Mouse (Mus musculus) activated CD4-positive, CD25-positive, alpha-beta regulatory T cell, adult 4 months (primary cell): ENCODE data around the gene Ift80. TPM values are rescaled to one million over a fixed set of nuclear protein-coding genes. Genes with fewer than 3 reads are reported as not detected.
"Not testable (repeated sequence)": the region's sequence is repeated elsewhere in the genome, so short reads cannot be mapped to it uniquely, and the experiment has no call there.

Experiments used
- ATAC-seq: one replicate; pipeline ENCODE4 v1.8.0; 2017
- polyA plus RNA-seq, 2 experiments: library from polyadenylated mRNA; unstranded; fragments of 100-300 nt; shearing (Covaris generic); gene quantifications; one replicate each; pipeline ENCODE4 v1.2.1; 2017

The Ift80 gene
- polyA plus RNA-seq, 2 experiments from 2014 or later, result 76.4 to 105 TPM

DNA sequence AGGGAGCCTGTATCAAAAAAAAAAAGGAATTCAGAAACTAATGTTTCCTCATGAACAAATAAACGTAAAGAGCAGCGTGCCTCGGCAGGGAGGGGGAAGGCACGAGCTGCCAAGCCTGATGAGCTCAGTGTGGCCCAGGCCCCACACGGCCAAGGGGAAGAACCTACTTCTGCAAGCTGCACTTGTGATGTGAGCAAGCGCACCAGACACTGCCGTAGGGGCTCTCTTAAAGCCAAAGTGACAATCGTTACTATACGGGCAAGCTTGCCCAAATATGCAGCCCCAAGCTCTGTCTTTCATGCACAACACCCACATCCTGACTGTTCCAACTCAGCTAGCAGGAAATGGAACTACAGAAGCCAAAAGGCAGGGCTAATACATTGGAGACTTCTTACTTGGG is 23.5 kb downstream of the Ift80 start:
- peak; percentile 91 for ATAC-seq

GRCm38 (mm10) chr3:68979187-68979586 is 25.2 kb downstream of the Ift80 start:
- ATAC-seq, result no peak

DNA sequence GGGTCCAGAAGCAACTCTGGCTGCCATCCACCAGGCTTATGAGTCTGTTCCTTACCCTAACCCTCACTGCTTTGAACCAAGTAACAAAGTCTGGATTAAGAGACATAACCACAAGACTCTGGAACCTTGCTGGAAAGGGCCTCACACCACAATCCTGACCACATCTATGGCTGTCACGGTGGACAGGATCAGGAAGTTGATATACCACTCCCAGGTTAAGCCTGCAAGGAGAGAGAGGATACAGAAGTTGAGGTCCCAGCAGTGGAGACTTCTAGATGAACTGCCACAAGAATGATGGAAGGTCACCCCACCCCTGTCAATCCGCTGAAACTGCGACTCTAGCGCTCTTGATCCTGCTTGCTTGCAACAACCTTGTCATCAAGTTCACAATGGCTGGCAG is 26.7 kb downstream of the Ift80 start:
- ATAC-seq, result no peak

DNA sequence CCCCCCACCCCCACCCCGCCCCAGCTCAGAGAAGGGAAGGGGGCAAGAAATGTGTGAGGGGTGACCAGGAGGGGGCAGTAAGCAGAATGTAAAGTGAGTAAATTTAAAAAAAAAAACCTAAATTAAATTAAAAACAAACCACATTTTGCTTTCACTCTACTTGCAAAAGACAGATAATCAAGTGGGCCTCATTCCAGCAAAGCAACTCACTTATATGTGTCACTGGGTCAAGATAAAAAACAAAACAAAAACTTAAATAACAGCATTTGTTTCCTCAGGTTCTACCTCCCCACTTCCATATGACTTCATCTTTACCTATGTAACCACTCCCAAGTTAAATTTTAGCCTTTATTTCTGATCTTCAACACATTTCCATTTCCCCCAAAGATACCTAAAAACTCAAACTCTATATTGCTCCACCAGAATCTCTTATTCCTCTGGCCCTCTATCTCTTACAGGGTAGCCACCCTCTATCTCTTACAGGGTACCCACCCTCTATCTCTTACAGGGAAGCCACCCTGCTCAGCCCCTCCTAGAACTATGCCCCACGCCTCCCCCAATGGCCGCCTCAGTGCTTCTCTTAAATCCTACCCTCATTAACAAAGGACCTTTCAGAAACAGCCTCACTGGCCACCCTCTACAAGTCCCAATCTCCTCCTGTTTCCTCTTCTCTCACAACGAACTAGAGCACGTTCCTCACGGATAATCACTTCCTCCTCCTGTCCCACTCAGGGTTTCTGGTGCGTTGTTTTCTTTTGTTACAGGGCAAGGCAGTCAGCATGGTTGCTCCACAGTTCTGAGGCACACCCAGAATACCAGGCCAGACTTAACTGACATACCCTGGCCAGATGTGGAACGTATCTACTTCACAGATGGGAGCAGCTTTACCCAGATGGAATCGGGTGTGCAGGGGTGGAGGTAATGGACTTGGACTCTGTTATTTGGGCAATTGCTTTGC is 28.6 kb downstream of the Ift80 start:
- ATAC-seq, result no peak

DNA sequence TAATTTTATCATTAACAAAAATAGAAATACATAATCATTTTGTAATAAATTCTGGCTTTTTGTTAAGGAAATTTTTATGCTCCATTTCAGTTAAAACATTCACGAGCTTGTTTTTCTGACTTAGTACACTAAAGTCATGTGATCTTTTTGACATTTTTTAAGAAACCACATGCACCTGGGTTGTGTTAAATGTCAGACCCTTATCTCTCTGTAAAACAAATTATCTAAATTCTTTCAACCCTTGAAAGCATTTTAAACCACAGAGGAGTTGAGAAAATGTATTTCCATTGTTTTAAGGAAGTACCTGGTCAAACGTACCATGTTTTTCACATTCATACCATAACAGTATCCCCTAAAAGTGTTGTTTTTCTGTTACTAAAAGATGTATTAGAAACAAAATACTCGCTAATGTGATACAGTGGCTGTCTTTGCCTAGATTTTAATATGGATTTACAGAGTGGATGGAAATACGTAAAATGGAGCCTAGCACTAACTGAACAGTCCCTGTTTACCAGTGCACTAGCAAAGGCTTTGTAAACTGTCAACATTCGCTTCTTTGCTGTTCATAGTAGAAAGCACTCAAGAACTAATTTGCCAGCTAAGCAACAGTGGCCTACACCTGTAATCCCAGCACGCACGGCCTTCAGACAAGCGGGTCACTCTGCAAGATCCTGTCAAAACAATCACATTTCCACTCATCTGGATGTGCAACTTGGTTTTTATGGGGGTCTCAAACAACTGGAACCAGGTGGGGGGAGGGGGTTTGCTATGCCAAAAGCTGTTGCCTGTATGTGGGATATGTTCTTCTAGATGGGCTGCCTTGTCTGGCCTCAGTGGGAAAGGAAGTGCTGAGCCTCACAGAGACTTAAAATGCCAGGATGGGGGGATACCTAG is 29.5 kb downstream of the Ift80 start:
- peak; percentile 52 for ATAC-seq

DNA sequence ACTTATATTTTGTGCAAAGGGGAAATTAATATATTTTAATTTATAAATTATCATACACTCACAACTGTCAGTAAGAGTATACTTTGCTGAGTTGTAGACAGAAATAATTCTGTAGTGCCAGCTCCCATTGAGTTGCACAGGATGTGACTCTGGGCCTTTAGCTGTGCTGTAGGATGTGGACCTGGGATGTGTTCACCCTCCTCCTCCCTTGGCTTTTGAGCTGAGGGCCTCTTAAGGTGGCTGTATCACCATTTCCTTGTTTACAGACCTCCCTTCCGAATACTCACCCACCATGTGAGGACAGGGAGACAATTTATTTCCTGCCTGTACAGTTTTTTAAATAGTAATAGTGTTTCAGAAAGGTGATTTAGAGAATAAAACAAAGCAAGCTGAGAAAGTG is 30.8 kb downstream of the Ift80 start:
- peak; percentile 34 for ATAC-seq

GRCm38 (mm10) chr3:68969091-68969590 is 35.2 kb downstream of the Ift80 start:
- peak; percentile 38 for ATAC-seq

DNA sequence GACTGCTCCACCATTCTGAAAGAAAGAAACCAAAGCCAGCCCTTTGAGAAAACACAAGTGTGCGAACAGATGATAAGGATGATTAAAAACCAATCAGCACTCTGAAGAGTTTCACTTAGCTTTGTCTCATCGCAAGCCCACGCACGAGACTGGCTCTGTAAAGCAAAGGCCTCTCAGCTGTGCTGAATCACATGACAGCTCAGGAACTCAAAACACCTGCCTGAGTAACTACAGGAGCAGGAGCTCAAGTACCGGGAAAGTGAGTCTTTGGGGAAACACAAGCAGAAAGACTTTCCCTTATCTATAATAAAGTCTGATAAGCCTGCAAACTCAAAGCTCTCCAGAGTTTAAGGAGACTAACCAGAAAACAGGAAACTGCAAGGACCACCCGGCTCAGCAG is 37.0 kb downstream of the Ift80 start:
- peak; percentile 67 for ATAC-seq

- peak; percentile 2 for ATAC-seq
Observed at GRCm38 (mm10) chr3:68966527-68967285, 37.7 kb downstream of the Ift80 start.

GRCm38 (mm10) chr3:68964682-68965081 is 39.7 kb downstream of the Ift80 start:
- ATAC-seq, result no peak

GRCm38 (mm10) chr3:68957413-68957812 is 47.0 kb downstream of the Ift80 start:
- no peak for ATAC-seq

DNA sequence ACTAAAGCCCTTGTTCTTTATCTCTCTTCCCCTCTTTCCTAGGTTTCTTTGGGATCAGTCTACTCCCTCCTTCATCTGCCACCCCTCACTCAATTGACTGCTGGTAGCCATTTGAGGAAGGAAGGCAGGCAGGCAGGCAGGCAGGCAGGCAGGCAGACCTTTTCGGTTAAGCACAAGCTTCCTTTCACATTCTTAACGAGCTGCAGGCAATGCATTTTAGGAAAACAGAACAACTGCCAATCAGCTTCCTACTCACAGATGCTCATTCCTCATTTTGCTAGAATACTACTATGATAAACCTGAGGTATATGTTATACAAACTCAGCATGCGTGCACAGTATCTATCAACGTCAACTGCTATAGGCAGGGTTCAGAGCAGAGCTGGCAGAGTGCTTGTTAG is 47.9 kb downstream of the Ift80 start:
- no peak for ATAC-seq

DNA sequence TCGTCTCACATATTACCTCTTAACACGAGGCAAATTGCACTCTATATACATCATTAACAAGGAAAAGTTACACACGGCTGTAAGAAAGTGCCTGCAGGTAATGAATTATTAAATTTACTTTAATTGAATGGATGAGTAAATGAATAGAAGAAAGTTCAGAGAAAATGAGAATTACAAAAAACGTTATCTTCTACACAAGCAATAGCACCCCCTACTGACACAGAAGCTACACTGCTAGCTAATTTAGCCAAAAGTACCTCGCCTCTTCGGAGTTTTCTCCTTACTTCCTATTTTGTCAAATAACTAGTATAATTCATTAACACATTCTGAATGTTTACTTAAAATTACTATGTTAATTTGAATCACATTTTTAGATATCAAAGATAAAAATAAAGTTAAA is 49.9 kb downstream of the Ift80 start:
- peak; percentile 59 for ATAC-seq

- ATAC-seq, result no peak
Observed at GRCm38 (mm10) chr3:68952707-68953106, 51.7 kb downstream of the Ift80 start.

GRCm38 (mm10) chr3:68951971-68952370 is 52.4 kb downstream of the Ift80 start:
- not testable (repeated sequence) for ATAC-seq

GRCm38 (mm10) chr3:68949381-68949780 is 55.0 kb downstream of the Ift80 start:
- no peak for ATAC-seq

GRCm38 (mm10) chr3:68948918-68949317 is 55.5 kb downstream of the Ift80 start:
- no peak for ATAC-seq

- ATAC-seq, result no peak
Observed at GRCm38 (mm10) chr3:68941867-68942266, 62.5 kb downstream of the Ift80 start.

DNA sequence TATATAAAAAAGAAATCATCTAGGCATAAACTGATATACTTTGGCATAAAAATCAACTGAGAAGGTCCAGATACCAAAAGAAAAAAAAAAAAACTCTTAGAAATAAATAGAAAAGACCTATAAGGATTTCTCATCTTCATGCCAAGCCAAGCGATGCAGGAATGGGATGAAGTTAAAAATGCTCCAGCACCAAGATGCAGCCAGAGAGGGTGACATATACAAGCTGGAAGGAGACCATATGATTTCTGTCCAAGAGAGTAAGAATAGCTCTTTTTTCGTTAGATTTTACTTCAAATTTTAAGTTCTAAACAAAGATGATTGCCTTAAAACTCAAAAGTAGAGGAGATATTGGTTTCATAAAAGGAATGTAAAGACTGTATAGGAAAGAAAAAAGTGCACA is 64.1 kb downstream of the Ift80 start:
- no peak for ATAC-seq

- ATAC-seq, result no peak
Observed at GRCm38 (mm10) chr3:68939312-68939711, 65.1 kb downstream of the Ift80 start.

- ATAC-seq, result no peak
Observed at GRCm38 (mm10) chr3:68936709-68937108, 67.7 kb downstream of the Ift80 start.

GRCm38 (mm10) chr3:68935498-68935897 is 68.9 kb downstream of the Ift80 start:
- no peak for ATAC-seq
